Comparison of ENCODE assay signal across 17 mouse cellular contexts in genomic region chr2:114492398-114492797, GRCm38 (mm10).
DNase-seq lines count a peak whose midpoint lies in the region; ATAC-seq and TF ChIP-seq lines count a peak whose summit lies in the region.
"Had no signal": no experiment of that assay in that cellular context is flagged by ENCODE, and none has a peak within 500 bp of the region (broad histone marks: within the 10 kb centered on the region; RNA-seq: fewer than 3 reads in every experiment).

No protein-coding gene starts in this region.

- H3K36me3 ChIP-seq in kidney, embryonic 16.5 days (ENCODE audit: insufficient read depth, low read length), result no peaks in the 10 kb centered on the region
- no peaks in the 10 kb centered on the region for H3K36me3 ChIP-seq in neural tube, embryonic 11.5 days (ENCODE audit: control insufficient read depth, insufficient read depth, low read length)
- H3K36me3 ChIP-seq in neural tube, embryonic 15.5 days, result no peaks in the 10 kb centered on the region
- H3K36me3 ChIP-seq in neural tube, embryonic 14.5 days (ENCODE audit: control insufficient read depth, insufficient read depth, low read length), result no peaks in the 10 kb centered on the region
- H3K36me3 ChIP-seq: embryonic facial prominence, embryonic 12.5 days; forebrain, embryonic 15.5 days; heart, embryonic 13.5 days had no signal

- H3K27me3 ChIP-seq in kidney, embryonic 16.5 days (ENCODE audit: insufficient read depth, low read length), result no peaks in the 10 kb centered on the region
- no peaks in the 10 kb centered on the region for H3K27me3 ChIP-seq in neural tube, embryonic 11.5 days (ENCODE audit: control insufficient read depth, insufficient read depth, low read length)
- H3K27me3 ChIP-seq in neural tube, embryonic 15.5 days (replicated peaks), result no peaks in the 10 kb centered on the region
- no peaks in the 10 kb centered on the region for H3K27me3 ChIP-seq in neural tube, embryonic 14.5 days (ENCODE audit: control insufficient read depth, insufficient read depth, low read length)
- H3K27me3 ChIP-seq: embryonic facial prominence, embryonic 12.5 days; forebrain, embryonic 15.5 days; heart, embryonic 13.5 days had no signal

- H3K9ac ChIP-seq in kidney, embryonic 16.5 days (replicated peaks; ENCODE audit: low read length), result no peak overlapping the region
- H3K9ac ChIP-seq in neural tube, embryonic 11.5 days (ENCODE audit: low read length), result no peak overlapping the region
- H3K9ac ChIP-seq in neural tube, embryonic 15.5 days (replicated peaks), result no peak overlapping the region
- no peak overlapping the region for H3K9ac ChIP-seq in neural tube, embryonic 14.5 days (replicated peaks; ENCODE audit: low read depth, low read length)
- H3K9ac ChIP-seq: embryonic facial prominence, embryonic 12.5 days; forebrain, embryonic 15.5 days; heart, embryonic 13.5 days had no signal

- TF ChIP-seq POLR2A in brain, embryonic 14.5 days (IDR thresholded peaks at IDR 0.05; ENCODE audit: borderline replicate concordance, extremely low read depth, insufficient read depth, insufficient read length, poor library complexity, severe bottlenecking), result no peak

- WGBS in kidney, embryonic 16.5 days, result 26% methylated on average over 3 of the region's 3 CpGs
- 34% methylated on average over 3 of the region's 3 CpGs for WGBS in neural tube, embryonic 11.5 days
- WGBS in neural tube, embryonic 15.5 days, result 9% methylated on average over 3 of the region's 3 CpGs
- 16% methylated on average over 3 of the region's 3 CpGs for WGBS in neural tube, embryonic 14.5 days

- H3K27ac ChIP-seq in kidney, embryonic 16.5 days (ENCODE audit: low read length), result no peak overlapping the region
- H3K27ac ChIP-seq in neural tube, embryonic 11.5 days (ENCODE audit: low read depth, low read length), result no peak overlapping the region
- H3K27ac ChIP-seq in neural tube, embryonic 15.5 days (replicated peaks), result no peak overlapping the region
- H3K27ac ChIP-seq in neural tube, embryonic 14.5 days (ENCODE audit: low read depth, low read length), result no peak overlapping the region
- H3K27ac ChIP-seq: embryonic facial prominence, embryonic 12.5 days; forebrain, embryonic 15.5 days; heart, embryonic 13.5 days had no signal

- peak; percentile 19; the same call in 1 of the 2 replicates for ATAC-seq in kidney, embryonic 16.5 days (ENCODE audit: low FRiP score, low TSS enrichment)
- peak; percentile 48; the same call in 1 of the 2 replicates for ATAC-seq in neural tube, embryonic 11.5 days (ENCODE audit: insufficient read depth, low FRiP score, low TSS enrichment)
- ATAC-seq in neural tube, embryonic 15.5 days (ENCODE audit: low FRiP score), result no peak
- peak; percentile 77; the same call in 1 of the 2 replicates for ATAC-seq in neural tube, embryonic 14.5 days (ENCODE audit: low read depth)
- ATAC-seq: forebrain, embryonic 15.5 days had no signal

- DNase-seq in kidney, postnatal 10 days, result no peak
- DNase-seq in neural tube, embryonic 11.5 days (ENCODE audit: low spot score), result no peak
- peak; percentile 2 for DNase-seq in brain, embryonic 14.5 days (ENCODE audit: low read depth)
- DNase-seq in cerebellum, adult 11 months, result no peak
- DNase-seq: adrenal gland, adult 2 months; adrenal gland, postnatal 25 days; cerebellum, adult 9-10 months; cerebellum, postnatal 25 days; gastrocnemius, postnatal 36 days; heart, adult 11 months; heart, postnatal 36 days had no signal

- H3K4me1 ChIP-seq in kidney, embryonic 16.5 days (ENCODE audit: insufficient read depth, low read length), result 0 out of 2 replicates have a peak, but pooled peaks cover 2% of the 10 kb centered on the region
- H3K4me1 ChIP-seq in neural tube, embryonic 11.5 days (ENCODE audit: control insufficient read depth, insufficient read depth, low read length), result no peaks in the 10 kb centered on the region
- H3K4me1 ChIP-seq in neural tube, embryonic 15.5 days, result 0 out of 2 replicates have a peak, but pooled peaks cover 3% of the 10 kb centered on the region
- 0 out of 2 replicates have a peak, but pooled peaks cover 2% of the 10 kb centered on the region for H3K4me1 ChIP-seq in neural tube, embryonic 14.5 days (ENCODE audit: control insufficient read depth, insufficient read depth, low read length)
- H3K4me1 ChIP-seq: embryonic facial prominence, embryonic 12.5 days; heart, embryonic 13.5 days had no signal

- no peak for TF ChIP-seq CTCF in brain, embryonic 14.5 days (IDR thresholded peaks at IDR 0.05; ENCODE audit: borderline replicate concordance, extremely low read depth, insufficient read depth, insufficient read length)

- no peak overlapping the region for H3K4me2 ChIP-seq in kidney, embryonic 16.5 days (replicated peaks; ENCODE audit: low read depth, low read length)
- H3K4me2 ChIP-seq in neural tube, embryonic 11.5 days (ENCODE audit: low read depth), result no peak overlapping the region
- H3K4me2 ChIP-seq in neural tube, embryonic 15.5 days, result no peak overlapping the region
- no peak overlapping the region for H3K4me2 ChIP-seq in neural tube, embryonic 14.5 days (ENCODE audit: low read depth, low read length)
- H3K4me2 ChIP-seq: embryonic facial prominence, embryonic 12.5 days; forebrain, embryonic 15.5 days; heart, embryonic 13.5 days had no signal

- H3K9me3 ChIP-seq in kidney, embryonic 16.5 days (ENCODE audit: low read length), result no peaks in the 10 kb centered on the region
- H3K9me3 ChIP-seq in neural tube, embryonic 11.5 days (ENCODE audit: control insufficient read depth, low read length), result no peaks in the 10 kb centered on the region
- no peaks in the 10 kb centered on the region for H3K9me3 ChIP-seq in neural tube, embryonic 15.5 days (replicated peaks)
- no peaks in the 10 kb centered on the region for H3K9me3 ChIP-seq in neural tube, embryonic 14.5 days (ENCODE audit: control insufficient read depth, low read length)
- H3K9me3 ChIP-seq: embryonic facial prominence, embryonic 12.5 days; forebrain, embryonic 15.5 days; heart, embryonic 13.5 days had no signal

- H3K4me3 ChIP-seq in kidney, embryonic 16.5 days (ENCODE audit: low read length), result no peak overlapping the region
- no peak overlapping the region for H3K4me3 ChIP-seq in neural tube, embryonic 11.5 days (ENCODE audit: low read depth, low read length)
- no peak overlapping the region for H3K4me3 ChIP-seq in neural tube, embryonic 15.5 days (replicated peaks)
- no peak overlapping the region for H3K4me3 ChIP-seq in neural tube, embryonic 14.5 days (ENCODE audit: low read depth, low read length)
- H3K4me3 ChIP-seq: embryonic facial prominence, embryonic 12.5 days; forebrain, embryonic 15.5 days; heart, embryonic 13.5 days had no signal
